Mouse (Mus musculus) myocyte (in vitro differentiated cells): ENCODE measurements at regions not wholly inside any gene's neighbourhood (a gene's known extent, or its start where the extent isn't known, plus 50 kb on each side); places are given as distances from the start of the nearest gene placed in this dataset.

ENCODE experiments used
- H3K27me3 ChIP-seq: one replicate; pipeline ENCODE4 v1.6.1; 2011; ENCODE audit not compliant: control insufficient read depth, insufficient read depth, insufficient read length
- H3K36me3 ChIP-seq: one replicate; pipeline ENCODE4 v1.6.1; 2011; ENCODE audit not compliant: control insufficient read depth, insufficient read depth
- H3K4me2 ChIP-seq: one replicate; pipeline ENCODE4 v1.6.1; 2011; ENCODE audit warnings: low read depth, control low read depth
- H3K4me3 ChIP-seq: one replicate; pipeline ENCODE4 v1.5.1; 2011; ENCODE audit warnings: mild to moderate bottlenecking, control low read depth, moderate library complexity
- H3K79me2 ChIP-seq: one replicate; pipeline ENCODE4 v1.6.1; 2011; ENCODE audit not compliant: control insufficient read depth, insufficient read depth
- H3ac ChIP-seq: one replicate; pipeline ENCODE4 v1.6.1; 2011; ENCODE audit not compliant: control insufficient read depth, insufficient read length
- CEBPB ChIP-seq: IDR thresholded peaks from 2 replicates; pipeline ENCODE4 v1.6.1; 2011; ENCODE audit warnings: mild to moderate bottlenecking, moderate library complexity; ENCODE audit not compliant: poor library complexity, insufficient read depth, severe bottlenecking
- E2F4 ChIP-seq: IDR thresholded peaks from one replicate; pipeline ENCODE4 v1.6.1; 2011; ENCODE audit warnings: mild to moderate bottlenecking, control low read depth, moderate library complexity; ENCODE audit not compliant: insufficient read depth
- MYOD1 ChIP-seq, 3 experiments: IDR thresholded peaks; one replicate each; pipeline ENCODE4 v1.6.1; 2011; ENCODE audit warnings: control low read depth in 2 of 3, low read depth in 2 of 3, mild to moderate bottlenecking in 2 of 3, moderate library complexity in 1 of 3; ENCODE audit not compliant: insufficient read length in 2 of 3, control insufficient read depth in 1 of 3
- MYOG ChIP-seq, 3 experiments: IDR thresholded peaks; one replicate each; pipeline ENCODE4 v1.6.1; 2011; ENCODE audit warnings: control low read depth in 2 of 3, low read depth in 2 of 3, mild to moderate bottlenecking in 2 of 3; ENCODE audit not compliant: insufficient read length in 2 of 3, control insufficient read depth in 1 of 3, insufficient read depth in 1 of 3
- POLR2A ChIP-seq: IDR thresholded peaks from one replicate; pipeline ENCODE4 v1.6.1; 2011; ENCODE audit warnings: low read depth, mild to moderate bottlenecking, control low read depth, moderate library complexity; ENCODE audit not compliant: insufficient read length
- REST ChIP-seq: IDR thresholded peaks from one replicate; pipeline ENCODE4 v1.6.1; 2011; ENCODE audit warnings: mild to moderate bottlenecking, control low read depth, moderate library complexity; ENCODE audit not compliant: insufficient read depth, insufficient read length
- SRF ChIP-seq: IDR thresholded peaks from one replicate; pipeline ENCODE4 v1.6.1; 2011; ENCODE audit warnings: low read depth; ENCODE audit not compliant: control insufficient read depth, insufficient read length
- TCF12 ChIP-seq: IDR thresholded peaks from one replicate; pipeline ENCODE4 v1.6.1; 2011; ENCODE audit warnings: mild to moderate bottlenecking, control low read depth; ENCODE audit not compliant: poor library complexity, insufficient read depth, severe bottlenecking
- USF1 ChIP-seq: IDR thresholded peaks from one replicate; pipeline ENCODE4 v1.6.1; 2011; ENCODE audit warnings: low read depth, mild to moderate bottlenecking, control low read depth, moderate library complexity

DNA sequence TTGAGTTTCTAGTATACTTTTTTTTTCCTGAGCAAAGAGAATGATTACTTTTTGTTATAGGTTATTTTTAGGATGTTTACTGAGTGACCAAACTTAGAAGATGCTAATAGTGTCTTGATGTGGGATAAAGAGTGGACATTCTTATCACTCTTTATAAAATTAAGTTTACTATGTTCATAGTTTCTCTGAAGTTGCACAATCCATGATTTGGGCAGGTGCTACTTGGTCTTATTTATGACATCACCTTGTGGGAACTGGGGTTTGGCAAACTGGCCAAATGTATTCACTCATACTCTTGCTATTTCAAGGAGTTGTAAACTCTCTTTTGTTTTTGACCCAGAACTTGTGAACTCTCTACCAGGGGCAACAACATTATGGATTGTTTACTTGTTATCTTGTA lies 56.2 kb upstream of the Tmtc4 start:
- H3K4me2 ChIP-seq, result no peak overlapping the region
- TF ChIP-seq POLR2A (no peak), E2F4 (no peak), USF1 (no peak), MYOD1 (IDR thresholded peaks at IDR 0.05; ENCODE audit: control insufficient read depth in 1 of 3, insufficient read length in 2 of 3, low read depth in 2 of 3) (no peak), SRF (no peak), TCF12 (no peak), MYOG (IDR thresholded peaks at IDR 0.05; ENCODE audit: control insufficient read depth in 1 of 3, insufficient read depth in 1 of 3, insufficient read length in 2 of 3, low read depth in 2 of 3) (no peak), REST (no peak), CEBPB (peak; percentile 80)
- H3ac ChIP-seq, result no peak overlapping the region

DNA sequence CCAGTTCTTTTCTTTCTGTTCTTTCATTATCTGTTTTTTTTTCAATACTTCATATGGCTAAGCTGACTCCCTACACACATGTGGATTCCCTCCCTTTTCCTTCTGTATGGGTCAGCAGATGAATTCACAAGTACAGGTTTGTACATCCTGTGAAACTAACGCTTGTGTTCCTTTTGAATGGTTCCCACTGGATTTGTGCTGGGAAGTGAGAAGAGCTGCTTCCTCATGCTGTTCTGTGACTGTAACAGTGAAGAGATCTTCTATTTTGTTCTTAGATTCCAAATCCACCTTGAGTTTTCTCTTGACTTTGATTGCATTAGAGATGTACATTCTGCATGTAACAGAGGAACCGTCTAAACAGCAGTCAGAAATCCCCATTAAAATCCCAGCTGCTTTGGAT lies 53.6 kb upstream of the Tmtc4 start:
- Histone ChIP-seq H3K36me3 (no peaks in the 10 kb centered on the region), H3K79me2 (no peaks in the 10 kb centered on the region), H3ac (no peak overlapping the region), H3K4me3 (no peak overlapping the region), H3K27me3 (no peaks in the 10 kb centered on the region), H3K4me2 (no peak overlapping the region)
- TF ChIP-seq SRF (no peak), E2F4 (no peak)

More for the DNA sequence above, 56.2 kb upstream of the Tmtc4 start:
- Histone ChIP-seq H3K36me3 (no peaks in the 10 kb centered on the region), H3K27me3 (no peaks in the 10 kb centered on the region), H3K79me2 (no peaks in the 10 kb centered on the region), H3K4me3 (no peak overlapping the region)
